8 mouse cellular contexts compared by ENCODE assay signal in genomic region chr7:19148180-19148874, GRCm38 (mm10). TPM values are rescaled to one million over a fixed set of nuclear protein-coding genes. Genes with fewer than 3 reads are reported as not detected.
DNase-seq lines count a peak whose midpoint lies in the region; ATAC-seq lines count a peak whose summit lies in the region.

No protein-coding gene starts in this region.

- H3K4me2 ChIP-seq in neural tube, embryonic 11.5 days (ENCODE audit: low read depth), result peak overlapping the region; percentile 90
- H3K4me2 ChIP-seq in forebrain, embryonic 12.5 days, result peak overlapping the region; percentile 87
- H3K4me2 ChIP-seq in limb, embryonic 13.5 days (replicated peaks), result peak overlapping the region; percentile 83
- peak overlapping the region; percentile 90 for H3K4me2 ChIP-seq in stomach, embryonic 14.5 days (replicated peaks; ENCODE audit: low read depth, low read length)

- peak overlapping the region; percentile 39 for H3K9ac ChIP-seq in neural tube, embryonic 11.5 days (ENCODE audit: low read length)
- H3K9ac ChIP-seq in forebrain, embryonic 12.5 days, result peak overlapping the region; percentile 68
- H3K9ac ChIP-seq in limb, embryonic 13.5 days, result peak overlapping the region; percentile 67
- H3K9ac ChIP-seq in stomach, embryonic 14.5 days (replicated peaks; ENCODE audit: low read depth, low read length), result peak overlapping the region; percentile 36; the same call in 1 of the 2 replicates

- 13% methylated on average over 20 of the region's 20 CpGs for WGBS in neural tube, embryonic 11.5 days
- 19% methylated on average over 20 of the region's 20 CpGs for WGBS in forebrain, embryonic 12.5 days
- 12% methylated on average over 20 of the region's 20 CpGs for WGBS in limb, embryonic 13.5 days
- WGBS in stomach, embryonic 14.5 days, result 12% methylated on average over 20 of the region's 20 CpGs

- H3K4me3 ChIP-seq in neural tube, embryonic 11.5 days (ENCODE audit: low read depth, low read length), result peak overlapping the region; percentile 57
- H3K4me3 ChIP-seq in forebrain, embryonic 12.5 days (replicated peaks), result peak overlapping the region; percentile 68
- peak overlapping the region; percentile 81 for H3K4me3 ChIP-seq in limb, embryonic 13.5 days
- H3K4me3 ChIP-seq in stomach, embryonic 14.5 days (ENCODE audit: low read depth, low read length), result peak overlapping the region; percentile 80

- H3K27ac ChIP-seq in neural tube, embryonic 11.5 days (ENCODE audit: low read depth, low read length), result 0 out of 2 replicates have a peak overlapping the region, but pooled peaks have one; percentile 3
- peak overlapping the region; percentile 73; the same call in 1 of the 2 replicates for H3K27ac ChIP-seq in forebrain, embryonic 12.5 days
- H3K27ac ChIP-seq in limb, embryonic 13.5 days, result peak overlapping the region; percentile 67; the same call in 1 of the 2 replicates
- H3K27ac ChIP-seq in stomach, embryonic 14.5 days (ENCODE audit: low read length), result 0 out of 2 replicates have a peak overlapping the region, but pooled peaks have one; percentile 7

- no peak for DNase-seq in neural tube, embryonic 11.5 days (ENCODE audit: low spot score)
- DNase-seq in neural tube, embryonic 10.5 days (ENCODE audit: extremely low spot score, low spot score), result no peak
- no peak for DNase-seq in urinary bladder, postnatal 25 days (ENCODE audit: low spot score)
- DNase-seq in left cerebral cortex, adult 18-20 months (ENCODE audit: low spot score in 2 of 2), result no peak
- DNase-seq in layer of hippocampus, postnatal 14 days (ENCODE audit: low spot score in 2 of 2), result no peak

- H3K36me3 ChIP-seq in neural tube, embryonic 11.5 days (ENCODE audit: control insufficient read depth, insufficient read depth, low read length), result peaks cover 5% of the 10 kb centered on the region; the same call in 1 of the 2 replicates
- H3K36me3 ChIP-seq in forebrain, embryonic 12.5 days (replicated peaks), result peaks cover 34% of the 10 kb centered on the region
- peaks cover 31% of the 10 kb centered on the region for H3K36me3 ChIP-seq in limb, embryonic 13.5 days
- peaks cover 19% of the 10 kb centered on the region for H3K36me3 ChIP-seq in stomach, embryonic 14.5 days (ENCODE audit: control insufficient read depth, insufficient read depth, low read length)

- H3K4me1 ChIP-seq in neural tube, embryonic 11.5 days (ENCODE audit: control insufficient read depth, insufficient read depth, low read length), result peaks cover 15% of the 10 kb centered on the region
- H3K4me1 ChIP-seq in forebrain, embryonic 12.5 days, result peaks cover 18% of the 10 kb centered on the region
- peaks cover 29% of the 10 kb centered on the region for H3K4me1 ChIP-seq in limb, embryonic 13.5 days
- peaks cover 13% of the 10 kb centered on the region; the same call in 1 of the 2 replicates for H3K4me1 ChIP-seq in stomach, embryonic 14.5 days (ENCODE audit: control insufficient read depth, insufficient read depth, low read length)

- no peaks in the 10 kb centered on the region for H3K9me3 ChIP-seq in neural tube, embryonic 11.5 days (ENCODE audit: control insufficient read depth, low read length)
- H3K9me3 ChIP-seq in forebrain, embryonic 12.5 days, result no peaks in the 10 kb centered on the region
- H3K9me3 ChIP-seq in limb, embryonic 13.5 days, result no peaks in the 10 kb centered on the region
- no peaks in the 10 kb centered on the region for H3K9me3 ChIP-seq in stomach, embryonic 14.5 days (ENCODE audit: control insufficient read depth, low read depth, low read length)

- H3K27me3 ChIP-seq in neural tube, embryonic 11.5 days (ENCODE audit: control insufficient read depth, insufficient read depth, low read length), result no peaks in the 10 kb centered on the region
- H3K27me3 ChIP-seq in forebrain, embryonic 12.5 days, result no peaks in the 10 kb centered on the region
- H3K27me3 ChIP-seq in limb, embryonic 13.5 days, result no peaks in the 10 kb centered on the region
- H3K27me3 ChIP-seq in stomach, embryonic 14.5 days (ENCODE audit: control insufficient read depth, insufficient read depth, low read length), result no peaks in the 10 kb centered on the region

- ATAC-seq in neural tube, embryonic 11.5 days (ENCODE audit: insufficient read depth, low FRiP score, low TSS enrichment), result no peak
- no peak for ATAC-seq in forebrain, embryonic 12.5 days (ENCODE audit: low FRiP score)
- ATAC-seq in limb, embryonic 13.5 days (ENCODE audit: low FRiP score, low read depth), result no peak
- ATAC-seq in stomach, embryonic 14.5 days (ENCODE audit: insufficient number of reproducible peaks, insufficient read depth, low FRiP score, low read depth), result no peak

RNA-seq across cellular contexts. Expression of gene Qpctl, which starts 0.8 kb away (rescaled TPM):
- polyA plus RNA-seq in neural tube, embryonic 11.5 days (2014; fragmentation: Nextera tagmentation; extraction: Ambion mirVana), result 12.9 and 13.9 TPM in 2 replicates
- 14.4 and 14.7 TPM in 2 replicates for polyA plus RNA-seq in forebrain, embryonic 12.5 days (2016; fragmentation: Nextera tagmentation; extraction: Ambion mirVana)
- 17.1 and 18.1 TPM in 2 replicates for polyA plus RNA-seq in limb, embryonic 13.5 days (2015; fragmentation: Nextera tagmentation; extraction: Ambion mirVana)
- 10.9 and 11.3 TPM in 2 replicates for polyA plus RNA-seq in stomach, embryonic 14.5 days (2014; fragmentation: Nextera tagmentation; extraction: Ambion mirVana)
- 10 to 100 TPM; 15.0 to 17.0 TPM for total RNA-seq in left cerebral cortex, adult 18-20 months (2021)
- 10 to 100 TPM; 19.5 to 22.4 TPM for total RNA-seq in layer of hippocampus, postnatal 14 days (2021)

RNA-seq across cellular contexts. Expression of gene Snrpd2, which starts 1.2 kb away (rescaled TPM):
- 148 and 152 TPM in 2 replicates for polyA plus RNA-seq in neural tube, embryonic 11.5 days (2014; fragmentation: Nextera tagmentation; extraction: Ambion mirVana)
- 148 and 153 TPM in 2 replicates for polyA plus RNA-seq in forebrain, embryonic 12.5 days (2016; fragmentation: Nextera tagmentation; extraction: Ambion mirVana)
- polyA plus RNA-seq in limb, embryonic 13.5 days (2015; fragmentation: Nextera tagmentation; extraction: Ambion mirVana), result 146 and 149 TPM in 2 replicates
- polyA plus RNA-seq in stomach, embryonic 14.5 days (2014; fragmentation: Nextera tagmentation; extraction: Ambion mirVana), result 143 and 161 TPM in 2 replicates
- 10 to 100 TPM; 73.9 to 78.5 TPM for total RNA-seq in left cerebral cortex, adult 18-20 months (2021)
- total RNA-seq in layer of hippocampus, postnatal 14 days (2021), result 10 to 100 TPM; 76.5 to 86.4 TPM

RNA-seq across cellular contexts. Expression of gene Gipr, which starts 17.6 kb away (rescaled TPM):
- polyA plus RNA-seq in neural tube, embryonic 11.5 days (2014; fragmentation: Nextera tagmentation; extraction: Ambion mirVana), result 0.69 and 0.76 TPM in 2 replicates
- polyA plus RNA-seq in forebrain, embryonic 12.5 days (2016; fragmentation: Nextera tagmentation; extraction: Ambion mirVana), result 1.1 and 1.3 TPM in 2 replicates
- polyA plus RNA-seq in limb, embryonic 13.5 days (2015; fragmentation: Nextera tagmentation; extraction: Ambion mirVana), result 0.29 and 0.41 TPM in 2 replicates
- 1.1 and 1.9 TPM in 2 replicates for polyA plus RNA-seq in stomach, embryonic 14.5 days (2014; fragmentation: Nextera tagmentation; extraction: Ambion mirVana)
- total RNA-seq in left cerebral cortex, adult 18-20 months (2021), result 1 to 10 TPM; 1.4 to 1.8 TPM
- 1 to 10 TPM in 1 of 2 experiments, under 1 TPM in 1; 0.55 to 1.6 TPM for total RNA-seq in layer of hippocampus, postnatal 14 days (2021)

RNA-seq across cellular contexts. Expression of gene Eml2, which starts 27.9 kb away (rescaled TPM):
- 1.3 and 2.0 TPM in 2 replicates for polyA plus RNA-seq in neural tube, embryonic 11.5 days (2014; fragmentation: Nextera tagmentation; extraction: Ambion mirVana)
- polyA plus RNA-seq in forebrain, embryonic 12.5 days (2016; fragmentation: Nextera tagmentation; extraction: Ambion mirVana), result 5.8 and 6.5 TPM in 2 replicates
- 5.2 and 5.5 TPM in 2 replicates for polyA plus RNA-seq in limb, embryonic 13.5 days (2015; fragmentation: Nextera tagmentation; extraction: Ambion mirVana)
- 4.1 and 4.8 TPM in 2 replicates for polyA plus RNA-seq in stomach, embryonic 14.5 days (2014; fragmentation: Nextera tagmentation; extraction: Ambion mirVana)
- total RNA-seq in left cerebral cortex, adult 18-20 months (2021), result 100 to 1,000 TPM; 141 to 147 TPM
- total RNA-seq in layer of hippocampus, postnatal 14 days (2021), result 100 to 1,000 TPM; 175 to 197 TPM

RNA-seq across cellular contexts. Expression of gene Fbxo46, which starts 28.7 kb away (rescaled TPM):
- 10.1 and 10.6 TPM in 2 replicates for polyA plus RNA-seq in neural tube, embryonic 11.5 days (2014; fragmentation: Nextera tagmentation; extraction: Ambion mirVana)
- polyA plus RNA-seq in forebrain, embryonic 12.5 days (2016; fragmentation: Nextera tagmentation; extraction: Ambion mirVana), result 18.4 and 23.1 TPM in 2 replicates
- 16.8 and 19.1 TPM in 2 replicates for polyA plus RNA-seq in limb, embryonic 13.5 days (2015; fragmentation: Nextera tagmentation; extraction: Ambion mirVana)
- polyA plus RNA-seq in stomach, embryonic 14.5 days (2014; fragmentation: Nextera tagmentation; extraction: Ambion mirVana), result 9.1 and 9.5 TPM in 2 replicates
- total RNA-seq in left cerebral cortex, adult 18-20 months (2021), result 10 to 100 TPM; 13.6 to 15.6 TPM
- total RNA-seq in layer of hippocampus, postnatal 14 days (2021), result 10 to 100 TPM; 11.0 to 14.0 TPM

Comparison
In these comparisons a context has a peak if more than half of its experiments do, and no peak if none do; other contexts are left out.
1. H3K27ac ChIP-seq: peak in every context shown above with its lines; median percentile 73 in forebrain, embryonic 12.5 days; 67 in limb, embryonic 13.5 days; 7 in stomach, embryonic 14.5 days; 3 in neural tube, embryonic 11.5 days.